Mouse (Mus musculus) kidney, adult 2 months (tissue): ENCODE data around the gene Hoxd8.

Experiments
- CTCF ChIP-seq: fragments of 200-500 bp; conservative IDR thresholded peaks from 2 replicates; pipeline ENCODE4 v1.5.1; 2011; ENCODE audit warnings: low read depth, mild to moderate bottlenecking, control low read depth, low read length, moderate library complexity, mixed read lengths; ENCODE audit not compliant: insufficient read depth, insufficient read length
- POLR2A ChIP-seq: fragments of 200-500 bp; IDR thresholded peaks from one replicate; pipeline ENCODE4 v1.6.1; 2011; ENCODE audit warnings: low read depth, low read length, control low read depth

DNA sequence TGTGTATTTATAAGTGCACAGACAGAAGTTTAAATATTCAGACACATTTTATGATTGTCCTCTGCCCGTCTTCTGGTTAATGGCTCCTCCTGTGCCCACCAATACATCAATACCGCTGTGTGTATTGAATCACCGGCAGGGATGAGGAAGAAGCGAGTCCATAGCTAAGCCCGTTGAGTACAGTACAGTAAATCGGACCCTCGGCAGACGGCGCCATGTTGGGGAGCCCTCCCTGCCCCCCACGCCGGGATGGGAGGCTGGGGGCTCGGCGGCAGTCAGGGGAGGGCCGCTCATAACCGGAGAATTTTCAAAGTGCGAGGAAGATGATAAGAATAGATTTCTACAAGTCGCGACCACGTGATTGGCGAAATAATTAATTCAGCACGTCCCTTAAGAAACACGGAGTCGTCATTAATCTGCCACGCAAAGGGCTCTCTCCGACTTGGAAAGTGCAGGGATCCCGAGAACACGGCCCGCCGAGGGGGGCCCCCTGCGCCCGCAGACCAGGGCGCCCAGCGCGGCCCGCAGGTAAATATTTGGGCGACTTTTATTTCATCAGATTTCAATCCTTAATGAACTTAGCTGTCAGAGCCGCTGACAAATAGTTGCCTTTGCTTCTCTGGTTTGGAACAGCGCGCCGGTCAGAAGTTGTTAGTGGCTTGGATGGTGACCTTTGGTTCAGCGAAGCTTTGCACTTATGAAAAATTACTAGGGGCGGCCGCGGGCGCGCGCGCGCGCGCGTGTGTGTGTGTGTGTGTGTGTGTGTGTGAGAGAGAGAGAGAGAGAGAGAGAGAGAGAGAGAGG lies 28.3 kb downstream of the Hoxd8 start:
- TF ChIP-seq CTCF (no peak), POLR2A (no peak)
